Mouse (Mus musculus): ENCODE measurements around the gene Klf1. TPM values are rescaled to one million over a fixed set of nuclear protein-coding genes. Genes with fewer than 3 reads are reported as not detected.

Klf1 gene
- polyA plus RNA-seq, 1 experiment from 2014 or later: 11.0 TPM

DNA sequence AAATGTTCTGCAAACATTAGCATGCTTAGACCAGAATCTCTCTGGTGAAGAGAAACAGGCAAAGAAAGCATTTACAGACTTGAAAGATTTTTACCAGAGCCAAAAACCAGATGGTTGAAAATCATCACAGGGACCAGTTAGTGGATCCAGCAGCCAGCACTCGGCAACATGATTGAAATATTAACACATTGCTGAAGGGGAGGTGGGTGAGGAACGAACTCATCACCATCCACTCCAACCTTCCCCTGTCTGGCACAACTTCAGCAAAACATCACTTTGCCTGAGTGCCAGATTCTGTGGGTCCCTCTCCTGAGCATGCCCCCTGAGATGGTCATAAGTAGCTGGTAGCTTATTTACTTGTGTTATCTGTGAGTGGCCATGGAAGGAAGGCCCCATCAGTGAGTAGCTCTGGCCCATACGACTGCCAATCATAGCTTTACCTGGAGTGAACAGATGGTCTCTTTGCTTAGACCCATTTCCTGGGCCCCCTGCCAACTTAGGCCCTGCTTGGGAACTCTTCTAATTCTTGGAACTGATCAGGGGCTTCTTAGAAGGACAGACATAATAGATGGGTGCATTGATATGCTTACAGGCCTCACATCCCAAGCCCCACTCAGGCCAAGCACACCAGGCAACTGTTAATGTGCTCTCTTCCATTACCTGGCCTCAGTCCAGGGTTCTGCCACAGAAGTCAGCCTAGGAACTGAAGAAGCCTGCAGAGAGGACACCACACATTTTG lies 24.3 kb upstream of the Klf1 start:
- ATAC-seq (ENCODE audit: insufficient number of reproducible peaks, low FRiP score, low TSS enrichment, low read depth): no peak
- H3K27me3 ChIP-seq (ENCODE audit: control insufficient read depth, insufficient read depth, low read length): no peaks in the 10 kb centered on the region
- no peaks in the 10 kb centered on the region for H3K36me3 ChIP-seq (ENCODE audit: control insufficient read depth, insufficient read depth, low read length)
- H3K4me3 ChIP-seq (ENCODE audit: low read depth, low read length): no peak overlapping the region
- 77% methylated on average over 3 of the region's 3 CpGs for WGBS
- no peak overlapping the region for H3K4me2 ChIP-seq (ENCODE audit: low read depth, severe bottlenecking)
- H3K27ac ChIP-seq (replicated peaks; ENCODE audit: low read depth, low read length): no peak overlapping the region
- DNase-seq (ENCODE audit: low spot score): no peak
- no peaks in the 10 kb centered on the region for H3K9me3 ChIP-seq (ENCODE audit: control insufficient read depth, low read length)
- peaks cover 6% of the 10 kb centered on the region; the same call in 1 of the 2 replicates for H3K4me1 ChIP-seq (ENCODE audit: control insufficient read depth, insufficient read depth, low read length)
- no peak overlapping the region for H3K9ac ChIP-seq (ENCODE audit: low read length)

DNA sequence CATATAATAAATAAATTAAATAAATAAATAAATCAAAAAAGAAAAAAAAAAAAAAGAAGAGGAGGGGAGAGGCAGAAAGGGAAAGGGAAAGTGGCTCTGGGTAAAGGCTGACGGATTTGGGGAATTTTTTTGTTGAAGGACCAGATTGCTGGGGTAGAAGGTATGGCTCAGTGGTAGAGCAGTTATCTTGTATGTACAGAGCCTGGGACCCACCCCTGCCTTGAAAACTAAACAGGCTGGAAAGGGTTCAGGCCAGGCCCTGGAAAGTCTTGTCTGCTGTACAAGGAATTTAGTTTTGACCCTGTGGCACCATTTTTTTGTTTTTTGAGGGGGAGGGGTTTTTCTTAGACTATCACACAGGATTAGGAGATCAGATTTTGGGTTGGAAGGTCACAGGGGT lies 22.8 kb upstream of the Klf1 start:
- H3K4me2 ChIP-seq (ENCODE audit: low read depth, severe bottlenecking): no peak overlapping the region
- no peaks in the 10 kb centered on the region for H3K9me3 ChIP-seq (ENCODE audit: control insufficient read depth, low read length)
- DNase-seq (ENCODE audit: low spot score) (no peak), ATAC-seq (ENCODE audit: insufficient number of reproducible peaks, low FRiP score, low TSS enrichment, low read depth) (no peak)
- H3K4me3 ChIP-seq (ENCODE audit: low read depth, low read length): no peak overlapping the region
- H3K9ac ChIP-seq (ENCODE audit: low read length): no peak overlapping the region
- H3K27me3 ChIP-seq (ENCODE audit: control insufficient read depth, insufficient read depth, low read length): no peaks in the 10 kb centered on the region
- H3K4me1 ChIP-seq (ENCODE audit: control insufficient read depth, insufficient read depth, low read length): no peaks in the 10 kb centered on the region
- 81% methylated on average over 1 of the region's 1 CpGs for WGBS
- no peak overlapping the region for H3K27ac ChIP-seq (replicated peaks; ENCODE audit: low read depth, low read length)
- no peaks in the 10 kb centered on the region for H3K36me3 ChIP-seq (ENCODE audit: control insufficient read depth, insufficient read depth, low read length)

GRCm38 (mm10) chr8:84884728-84885127 lies 17.0 kb upstream of the Klf1 start:
- Histone ChIP-seq H3K4me2 (ENCODE audit: low read depth, severe bottlenecking) (no peak overlapping the region), H3K4me1 (ENCODE audit: control insufficient read depth, insufficient read depth, low read length) (no peaks in the 10 kb centered on the region), H3K4me3 (ENCODE audit: low read depth, low read length) (no peak overlapping the region), H3K9me3 (ENCODE audit: control insufficient read depth, low read length) (no peaks in the 10 kb centered on the region), H3K9ac (ENCODE audit: low read length) (no peak overlapping the region), H3K27ac (replicated peaks; ENCODE audit: low read depth, low read length) (no peak overlapping the region), H3K27me3 (ENCODE audit: control insufficient read depth, insufficient read depth, low read length) (no peaks in the 10 kb centered on the region), H3K36me3 (ENCODE audit: control insufficient read depth, insufficient read depth, low read length) (peaks cover 11% of the 10 kb centered on the region)
- ATAC-seq (ENCODE audit: insufficient number of reproducible peaks, low FRiP score, low TSS enrichment, low read depth): no peak
- 90% methylated on average over 4 of the region's 4 CpGs for WGBS
- DNase-seq (ENCODE audit: low spot score): no peak

GRCm38 (mm10) chr8:84888280-84888679 lies 13.4 kb upstream of the Klf1 start:
- Histone ChIP-seq H3K27me3 (ENCODE audit: control insufficient read depth, insufficient read depth, low read length) (no peaks in the 10 kb centered on the region), H3K4me2 (ENCODE audit: low read depth, severe bottlenecking) (no peak overlapping the region), H3K4me3 (ENCODE audit: low read depth, low read length) (no peak overlapping the region), H3K9me3 (ENCODE audit: control insufficient read depth, low read length) (no peaks in the 10 kb centered on the region), H3K4me1 (ENCODE audit: control insufficient read depth, insufficient read depth, low read length) (peaks cover 6% of the 10 kb centered on the region), H3K27ac (replicated peaks; ENCODE audit: low read depth, low read length) (no peak overlapping the region), H3K36me3 (ENCODE audit: control insufficient read depth, insufficient read depth, low read length) (peaks cover 11% of the 10 kb centered on the region), H3K9ac (ENCODE audit: low read length) (no peak overlapping the region)
- DNase-seq (ENCODE audit: low spot score) (no peak), ATAC-seq (ENCODE audit: insufficient number of reproducible peaks, low FRiP score, low TSS enrichment, low read depth) (no peak)
- WGBS: 93% methylated on average over 3 of the region's 3 CpGs

DNA sequence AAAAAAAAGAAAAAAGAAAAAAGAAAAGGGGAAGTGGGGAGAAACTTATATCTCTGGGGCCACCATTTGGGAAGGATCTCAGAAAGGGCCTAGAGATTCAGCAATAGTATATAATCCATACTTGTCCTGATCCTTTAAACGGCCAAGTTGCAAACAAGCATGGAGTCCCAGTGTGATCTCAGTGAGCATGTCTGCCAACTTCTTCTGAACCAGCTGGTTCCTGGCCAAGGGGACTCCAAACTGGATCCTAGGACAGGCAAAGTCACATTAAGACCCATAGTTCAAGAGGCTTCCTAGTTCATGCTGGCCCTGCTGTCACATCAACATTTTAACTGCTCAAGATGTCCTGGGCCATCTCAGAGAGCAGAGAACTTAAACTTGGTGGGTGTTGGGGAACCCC lies 12.6 kb upstream of the Klf1 start:
- H3K4me3 ChIP-seq (ENCODE audit: low read depth, low read length): no peak overlapping the region
- H3K4me2 ChIP-seq (ENCODE audit: low read depth, severe bottlenecking): no peak overlapping the region
- ATAC-seq (ENCODE audit: insufficient number of reproducible peaks, low FRiP score, low TSS enrichment, low read depth) (no peak), DNase-seq (ENCODE audit: low spot score) (no peak)
- peaks cover 11% of the 10 kb centered on the region for H3K36me3 ChIP-seq (ENCODE audit: control insufficient read depth, insufficient read depth, low read length)
- H3K27me3 ChIP-seq (ENCODE audit: control insufficient read depth, insufficient read depth, low read length): no peaks in the 10 kb centered on the region
- peaks cover 6% of the 10 kb centered on the region for H3K4me1 ChIP-seq (ENCODE audit: control insufficient read depth, insufficient read depth, low read length)
- WGBS: 97% methylated on average over 1 of the region's 1 CpGs
- no peak overlapping the region for H3K9ac ChIP-seq (ENCODE audit: low read length)
- no peak overlapping the region for H3K27ac ChIP-seq (replicated peaks; ENCODE audit: low read depth, low read length)
- no peaks in the 10 kb centered on the region for H3K9me3 ChIP-seq (ENCODE audit: control insufficient read depth, low read length)

- ATAC-seq (ENCODE audit: insufficient number of reproducible peaks, low FRiP score, low TSS enrichment, low read depth) (peak; percentile 36), DNase-seq (ENCODE audit: low spot score) (no peak)
- Histone ChIP-seq H3K9ac (ENCODE audit: low read length) (peak overlapping the region; percentile 73), H3K4me3 (ENCODE audit: low read depth, low read length) (peak overlapping the region; percentile 71), H3K9me3 (ENCODE audit: control insufficient read depth, low read length) (no peaks in the 10 kb centered on the region), H3K27me3 (ENCODE audit: control insufficient read depth, insufficient read depth, low read length) (no peaks in the 10 kb centered on the region), H3K27ac (replicated peaks; ENCODE audit: low read depth, low read length) (no peak overlapping the region), H3K36me3 (ENCODE audit: control insufficient read depth, insufficient read depth, low read length) (peaks cover 3% of the 10 kb centered on the region; the same call in 1 of the 2 replicates), H3K4me1 (ENCODE audit: control insufficient read depth, insufficient read depth, low read length) (peaks cover 6% of the 10 kb centered on the region), H3K4me2 (ENCODE audit: low read depth, severe bottlenecking) (peak overlapping the region; percentile 85)
- WGBS: 13% methylated on average over 31 of the region's 31 CpGs
Measured at GRCm38 (mm10) chr8:84892993-84893708, 8.6 kb upstream of the Klf1 start.

GRCm38 (mm10) chr8:84893709-84894134 lies 8.0 kb upstream of the Klf1 start, which contains the start of gene Gcdh:
Gene Gcdh, minus strand, starts transcription at chr8:84893921.
- WGBS: 0% methylated on average over 11 of the region's 11 CpGs
- H3K4me3 ChIP-seq (ENCODE audit: low read depth, low read length): peak within 1 kb of the TSS; percentile 71

GRCm38 (mm10) chr8:84895963-84896362 lies 5.8 kb upstream of the Klf1 start:
- Histone ChIP-seq H3K27ac (replicated peaks; ENCODE audit: low read depth, low read length) (no peak overlapping the region), H3K4me2 (ENCODE audit: low read depth, severe bottlenecking) (no peak overlapping the region), H3K9me3 (ENCODE audit: control insufficient read depth, low read length) (no peaks in the 10 kb centered on the region), H3K9ac (ENCODE audit: low read length) (no peak overlapping the region), H3K36me3 (ENCODE audit: control insufficient read depth, insufficient read depth, low read length) (no peaks in the 10 kb centered on the region), H3K4me3 (ENCODE audit: low read depth, low read length) (no peak overlapping the region), H3K4me1 (ENCODE audit: control insufficient read depth, insufficient read depth, low read length) (peaks cover 6% of the 10 kb centered on the region), H3K27me3 (ENCODE audit: control insufficient read depth, insufficient read depth, low read length) (no peaks in the 10 kb centered on the region)
- ATAC-seq (ENCODE audit: insufficient number of reproducible peaks, low FRiP score, low TSS enrichment, low read depth) (no peak), DNase-seq (ENCODE audit: low spot score) (no peak)
- WGBS: 88% methylated on average over 5 of the region's 5 CpGs

More at GRCm38 (mm10) chr8:84893709-84894134, 8.0 kb upstream of the Klf1 start, which contains the start of gene Gcdh:
- Histone ChIP-seq H3K36me3 (ENCODE audit: control insufficient read depth, insufficient read depth, low read length) (peaks cover 3% of the 10 kb centered on the region; the same call in 1 of the 2 replicates), H3K9me3 (ENCODE audit: control insufficient read depth, low read length) (no peaks in the 10 kb centered on the region), H3K4me2 (ENCODE audit: low read depth, severe bottlenecking) (peak within 1 kb of the TSS; percentile 85), H3K4me1 (ENCODE audit: control insufficient read depth, insufficient read depth, low read length) (peaks cover 6% of the 10 kb centered on the region), H3K27ac (replicated peaks; ENCODE audit: low read depth, low read length) (no peak within 1 kb of the TSS), H3K9ac (ENCODE audit: low read length) (peak within 1 kb of the TSS; percentile 73), H3K27me3 (ENCODE audit: control insufficient read depth, insufficient read depth, low read length) (no peaks in the 10 kb centered on the region)
- DNase-seq (ENCODE audit: low spot score): peak; percentile 92
- ATAC-seq (ENCODE audit: insufficient number of reproducible peaks, low FRiP score, low TSS enrichment, low read depth): peak; percentile 89
